Mouse (Mus musculus): ENCODE measurements around the gene Ccnb1.

DNA sequence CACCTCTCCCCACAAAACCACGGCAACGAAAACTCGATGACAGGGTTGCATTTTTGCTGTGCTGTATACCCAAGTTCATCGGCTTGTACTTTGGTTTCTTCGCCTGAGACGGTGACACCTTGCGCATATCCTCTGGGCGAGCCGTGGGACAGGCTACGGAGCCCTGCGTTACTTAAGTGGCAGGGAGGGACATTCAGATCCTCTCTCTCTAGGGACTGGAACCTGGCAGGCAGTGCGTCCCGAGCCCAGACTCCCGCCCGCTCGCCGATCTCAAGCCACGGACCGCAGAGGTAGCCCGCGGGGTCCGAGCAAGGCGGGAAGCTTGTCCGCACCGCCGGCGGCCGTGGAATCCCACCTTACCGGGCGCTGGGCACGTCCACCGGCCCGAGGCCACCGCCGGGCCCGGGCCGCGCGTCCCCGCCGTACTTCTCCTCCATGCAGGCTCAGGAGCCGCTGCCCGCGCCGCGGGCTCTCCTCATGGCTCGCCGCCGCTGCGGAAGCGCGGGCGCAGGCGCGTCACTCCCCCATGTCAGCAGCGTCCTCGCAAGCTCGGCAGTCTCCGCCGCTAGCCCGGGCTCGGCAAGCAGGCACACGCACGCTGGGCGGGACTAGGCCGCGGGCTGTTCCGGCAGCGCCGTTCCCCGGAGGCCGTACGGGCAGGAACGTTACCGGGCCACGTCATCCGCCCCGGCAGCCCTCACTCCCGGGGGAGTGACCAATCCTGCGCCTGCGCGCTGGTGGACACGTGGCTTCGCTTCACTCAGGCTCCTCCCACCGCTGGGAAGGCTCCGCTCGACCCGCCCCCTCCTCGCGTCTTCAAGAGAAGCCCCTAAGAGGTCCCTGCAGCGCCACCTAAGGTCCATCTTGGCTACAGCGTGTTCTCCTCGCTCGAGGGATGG lies 46.6 kb upstream of the Ccnb1 start, which contains the start of gene Slc30a5:
- TF ChIP-seq POLR2A (IDR thresholded peaks at IDR 0.05; ENCODE audit: borderline replicate concordance, extremely low read depth, insufficient read depth, insufficient read length, poor library complexity, severe bottlenecking) (peak; percentile 91), CTCF (IDR thresholded peaks at IDR 0.05; ENCODE audit: borderline replicate concordance, extremely low read depth, insufficient read depth, insufficient read length) (peak; percentile 83)

All from brain, embryonic 14.5 days (tissue).